Mouse (Mus musculus): ENCODE measurements around the gene Fxyd2.

GRCm38 (mm10) chr9:45457200-45457599, 57.7 kb downstream of the Fxyd2 start:
- TF ChIP-seq CTCF (IDR thresholded peaks at IDR 0.05; ENCODE audit: borderline replicate concordance, insufficient read depth, low read depth, low read length), result no peak
- TF ChIP-seq POLR2A (IDR thresholded peaks at IDR 0.05; ENCODE audit: borderline replicate concordance, insufficient read depth, low read length), result no peak
